Mouse (Mus musculus) liver, embryonic 14.5 days (tissue): ENCODE data around the gene Cyp4a29.

Source experiments
- CTCF ChIP-seq: IDR thresholded peaks from 2 replicates; pipeline ENCODE4 v1.5.1; 2016; ENCODE audit warnings: antibody characterized with exemption, low read depth, control low read depth
- EP300 ChIP-seq: IDR thresholded peaks from 2 replicates; pipeline ENCODE4 v1.6.1; 2016; ENCODE audit warnings: antibody characterized with exemption, low read depth

GRCm38 (mm10) chr4:115280342-115280741, 38.5 kb downstream of the Cyp4a29 start:
- no peak for TF ChIP-seq CTCF
- TF ChIP-seq EP300: no peak
